Mouse (Mus musculus) liver, embryonic 14.5 days (tissue): Measurements from ENCODE around the gene Trem3. TPM values are rescaled to one million over a fixed set of nuclear protein-coding genes. Genes with fewer than 3 reads are reported as not detected.
A peak's percentile ranks its signal among the peaks of the same experiment; 100 is the strongest.

Experiments
- ATAC-seq: fragments of 200-750 bp; cut with Nextera tagmentation; 2 replicates; pipeline ENCODE4 v1.8.0; 2017; ENCODE audit warnings: moderate number of reproducible peaks, mild to moderate bottlenecking, moderate library complexity; ENCODE audit not compliant: insufficient read depth
- DNase-seq, 3 experiments: peaks; one replicate each; pipeline ENCODE4 v3.0.0-alpha.2; 2012 to 2013; ENCODE audit warnings: low read depth in 3 of 3, low spot score in 3 of 3
- H3K27ac ChIP-seq: fragments of 300-500 bp; sonication (generic); 2 replicates; pipeline ENCODE4 v1.5.1; 2014; ENCODE audit warnings: moderate library complexity, mild to moderate bottlenecking, control low read depth, inconsistent platforms
- H3K27me3 ChIP-seq: fragments of 300-500 bp; sonication (generic); 2 replicates; pipeline ENCODE4 v1.6.1; 2014; ENCODE audit warnings: mild to moderate bottlenecking, low read length, moderate library complexity; ENCODE audit not compliant: control insufficient read depth, insufficient read depth
- H3K36me3 ChIP-seq: fragments of 300-500 bp; sonication (generic); replicated peaks from 2 replicates; pipeline ENCODE4 v1.6.1; 2014; ENCODE audit warnings: low read depth; ENCODE audit not compliant: control insufficient read depth, insufficient read depth
- H3K4me1 ChIP-seq, 2 experiments: fragments of 200-500 bp in 1 of 2; fragments of 300-500 bp in 1 of 2; sonication (generic) in 1 of 2; replicated peaks; 2 replicates each; pipeline ENCODE4 v1.6.1; 2012 to 2014; ENCODE audit warnings: antibody characterized with exemption in 1 of 2, inconsistent platforms in 1 of 2, low read length in 1 of 2; ENCODE audit not compliant: control insufficient read depth in 2 of 2, insufficient read depth in 2 of 2
- H3K4me2 ChIP-seq: fragments of 300-500 bp; sonication (generic); 2 replicates; pipeline ENCODE4 v1.6.1; 2014; ENCODE audit warnings: low read depth, mild to moderate bottlenecking, control low read depth, moderate library complexity
- H3K4me3 ChIP-seq, 2 experiments: fragments of 200-500 bp in 1 of 2; fragments of 300-500 bp in 1 of 2; sonication (generic) in 1 of 2; 2 replicates each; pipeline ENCODE4 v1.5.1; 2012 to 2014; ENCODE audit warnings: low read depth in 2 of 2, low read length in 2 of 2, mild to moderate bottlenecking in 2 of 2, control low read depth in 1 of 2, inconsistent platforms in 1 of 2, moderate library complexity in 1 of 2; ENCODE audit not compliant: insufficient read depth in 1 of 2
- H3K9ac ChIP-seq: fragments of 300-500 bp; sonication (generic); replicated peaks from 2 replicates; pipeline ENCODE4 v1.6.1; 2014; ENCODE audit warnings: mild to moderate bottlenecking, control low read depth, moderate library complexity
- H3K9me3 ChIP-seq: fragments of 300-500 bp; sonication (generic); 2 replicates; pipeline ENCODE4 v1.6.1; 2016; ENCODE audit warnings: low read length, mixed read lengths; ENCODE audit not compliant: control insufficient read depth
- CTCF ChIP-seq: IDR thresholded peaks from 2 replicates; pipeline ENCODE4 v1.5.1; 2016; ENCODE audit warnings: antibody characterized with exemption, low read depth, control low read depth
- EP300 ChIP-seq: IDR thresholded peaks from 2 replicates; pipeline ENCODE4 v1.6.1; 2016; ENCODE audit warnings: antibody characterized with exemption, low read depth
- WGBS: fragments of 180-500 bp; shearing (Covaris S2); extraction: QIAGEN DNeasy Blood & Tissue Kit; methylation state at CpG from one replicate; pipeline ENCODE4 v1.1.7; 2014; ENCODE audit not compliant: insufficient replicate concordance; 5-methylcytosine and 5-hydroxymethylcytosine counted together
- polyA plus RNA-seq, 2 experiments: library from polyadenylated mRNA; depleted of rRNA in 1 of 2; stranded (reverse) in 1 of 2; unstranded in 1 of 2; fragments of >200 nt; fragmentation: Nextera tagmentation in 1 of 2; extraction: Ambion mirVana in 1 of 2; gene quantifications; 2 replicates each; pipeline versions ENCODE4 v1.2.1 to v1.2.3; 2012 to 2014

Trem3 gene
- polyA plus RNA-seq, 2 experiments: 1.6 to 4.1 TPM

GRCm38 (mm10) chr17:48268276-48268675 lies 20.7 kb downstream of the Trem3 start:
- no peak for DNase-seq
- Histone ChIP-seq H3K4me1 (peaks cover 60 to 66% of the 10 kb centered on the region in 2 experiments), H3K27me3 (no peaks in the 10 kb centered on the region), H3K9me3 (no peaks in the 10 kb centered on the region), H3K9ac (no peak overlapping the region), H3K4me3 (no peak overlapping the region), H3K27ac (no peak overlapping the region), H3K4me2 (no peak overlapping the region), H3K36me3 (no peaks in the 10 kb centered on the region)
- no peak for ATAC-seq
- TF ChIP-seq CTCF: no peak
- no peak for TF ChIP-seq EP300

- Histone ChIP-seq H3K27ac (no peak overlapping the region), H3K4me1 (peaks cover 59 to 66% of the 10 kb centered on the region in 2 experiments), H3K36me3 (no peaks in the 10 kb centered on the region), H3K4me2 (peak overlapping the region; percentile 59; the same call in 1 of the 2 replicates), H3K4me3 (no peak overlapping the region), H3K9me3 (no peaks in the 10 kb centered on the region), H3K27me3 (no peaks in the 10 kb centered on the region), H3K9ac (no peak overlapping the region)
- DNase-seq (no peak), ATAC-seq (no peak)
- 42% methylated on average over 4 of the region's 4 CpGs for WGBS
- no peak for TF ChIP-seq CTCF
- no peak for TF ChIP-seq EP300
Observed at GRCm38 (mm10) chr17:48269833-48270232, 22.3 kb downstream of the Trem3 start.

- ATAC-seq (peak; percentile 93), DNase-seq (peak; percentile 93 to 96 (median 95))
- H3K4me2 ChIP-seq: peak overlapping the region; percentile 59
- no peaks in the 10 kb centered on the region for H3K36me3 ChIP-seq
- H3K27ac ChIP-seq: peak overlapping the region; percentile 93
- WGBS: 12% methylated on average over 5 of the region's 5 CpGs
- no peaks in the 10 kb centered on the region for H3K9me3 ChIP-seq
- peak overlapping the region; percentile 37 to 56 for H3K4me3 ChIP-seq
- no peaks in the 10 kb centered on the region for H3K27me3 ChIP-seq
- peaks cover 59 to 70% of the 10 kb centered on the region in 2 experiments for H3K4me1 ChIP-seq
- H3K9ac ChIP-seq: peak overlapping the region; percentile 51
- TF ChIP-seq CTCF (no peak), EP300 (peak; percentile 99)
Observed at GRCm38 (mm10) chr17:48272158-48272557, 24.6 kb downstream of the Trem3 start.

GRCm38 (mm10) chr17:48272598-48272997 lies 25.0 kb downstream of the Trem3 start:
- 45% methylated on average over 4 of the region's 4 CpGs for WGBS
- TF ChIP-seq EP300 (no peak), CTCF (no peak)
- H3K4me2 ChIP-seq: peak overlapping the region; percentile 59

GRCm38 (mm10) chr17:48274098-48274497 lies 26.5 kb downstream of the Trem3 start:
- Histone ChIP-seq H3K4me3 (no peak overlapping the region), H3K27ac (peak overlapping the region; percentile 60), H3K27me3 (no peaks in the 10 kb centered on the region), H3K9me3 (no peaks in the 10 kb centered on the region), H3K36me3 (no peaks in the 10 kb centered on the region), H3K9ac (no peak overlapping the region), H3K4me1 (peaks cover 47 to 63% of the 10 kb centered on the region in 2 experiments), H3K4me2 (peak overlapping the region; percentile 20; the same call in 1 of the 2 replicates)
- TF ChIP-seq EP300 (no peak), CTCF (no peak)
- WGBS: 51% methylated on average over 4 of the region's 4 CpGs
- no peak for DNase-seq
- no peak for ATAC-seq

More at GRCm38 (mm10) chr17:48272598-48272997, 25.0 kb downstream of the Trem3 start:
- DNase-seq (peak in 1 of 3 experiments; percentile 32), ATAC-seq (peak; percentile 48)
- Histone ChIP-seq H3K27ac (peak overlapping the region; percentile 93), H3K9ac (peak overlapping the region; percentile 14), H3K4me1 (peaks cover 54 to 66% of the 10 kb centered on the region in 2 experiments), H3K9me3 (no peaks in the 10 kb centered on the region), H3K4me3 (peak overlapping the region; percentile 17 to 56), H3K36me3 (no peaks in the 10 kb centered on the region), H3K27me3 (no peaks in the 10 kb centered on the region)
